16 mouse cellular contexts compared by ENCODE assay signal in the genomic region with DNA sequence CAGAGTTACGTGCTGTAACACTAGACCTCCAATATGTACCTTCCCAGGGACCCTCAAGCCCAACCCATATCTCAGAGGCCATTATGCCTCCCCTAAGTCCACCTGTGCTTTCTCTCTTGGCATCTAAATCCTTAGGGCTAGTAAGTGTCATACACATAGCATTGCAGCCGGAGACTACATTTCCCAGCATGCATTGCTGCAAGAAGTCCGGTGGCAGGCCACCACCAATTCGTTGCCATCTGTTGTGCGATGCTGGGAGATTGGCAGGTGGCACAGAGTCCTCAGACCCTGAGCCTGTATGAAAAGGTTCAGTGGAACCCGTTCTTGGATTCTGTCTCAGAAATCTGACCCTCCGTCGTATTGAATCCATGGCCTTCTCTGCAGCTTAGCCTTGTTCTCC. TPM values are rescaled to one million over a fixed set of nuclear protein-coding genes. Genes with fewer than 3 reads are reported as not detected.
DNase-seq lines count a peak whose midpoint lies in the region; ATAC-seq lines count a peak whose summit lies in the region.
"Had no signal": no experiment of that assay in that cellular context is flagged by ENCODE, and none has a peak within 500 bp of the region (broad histone marks: within the 10 kb centered on the region; RNA-seq: fewer than 3 reads in every experiment).

No protein-coding gene starts in this region.

- H3K4me3 ChIP-seq in midbrain, embryonic 14.5 days (replicated peaks; ENCODE audit: low read depth, low read length), result no peak overlapping the region
- no peak overlapping the region for H3K4me3 ChIP-seq in midbrain, embryonic 10.5 days
- H3K4me3 ChIP-seq: intestine, embryonic 15.5 days; limb, embryonic 13.5 days; megakaryocyte, embryonic 14.5 days had no signal

- no peak overlapping the region for H3K9ac ChIP-seq in midbrain, embryonic 14.5 days (replicated peaks; ENCODE audit: low read length)
- H3K9ac ChIP-seq: intestine, embryonic 15.5 days; limb, embryonic 13.5 days; lung, embryonic 14.5 days had no signal

- H3K4me1 ChIP-seq in midbrain, embryonic 14.5 days (ENCODE audit: control insufficient read depth, insufficient read depth, low read length), result no peaks in the 10 kb centered on the region
- H3K4me1 ChIP-seq in midbrain, embryonic 10.5 days, result no peaks in the 10 kb centered on the region
- H3K4me1 ChIP-seq: intestine, embryonic 15.5 days; limb, embryonic 13.5 days had no signal

- no peak overlapping the region for H3K27ac ChIP-seq in midbrain, embryonic 14.5 days (replicated peaks; ENCODE audit: low read depth, low read length)
- H3K27ac ChIP-seq in midbrain, embryonic 10.5 days (replicated peaks), result no peak overlapping the region
- H3K27ac ChIP-seq: intestine, embryonic 15.5 days; limb, embryonic 13.5 days had no signal

- H3K9me3 ChIP-seq in midbrain, embryonic 14.5 days (ENCODE audit: control insufficient read depth, low read length), result no peaks in the 10 kb centered on the region
- no peaks in the 10 kb centered on the region; the same call in 1 of the 2 replicates for H3K9me3 ChIP-seq in midbrain, embryonic 10.5 days (replicated peaks)
- H3K9me3 ChIP-seq: intestine, embryonic 15.5 days had no signal

- DNase-seq in cerebellum, adult 11 months, result peak; percentile 41
- peak; percentile 54 for DNase-seq in midbrain, embryonic 14.5 days
- DNase-seq in midbrain, embryonic 10.5 days (ENCODE audit: low spot score), result no peak
- DNase-seq in cerebellum, adult 9-10 months, result peak; percentile 63
- no peak for DNase-seq in adrenal gland, adult 8-10 months
- DNase-seq in heart, adult 8-10 months (ENCODE audit: low spot score), result no peak
- DNase-seq in MN1 (ENCODE audit: low spot score), result no peak
- DNase-seq: adrenal gland, postnatal 14 days; heart, postnatal 14 days; spleen, adult 18-20 months had no signal

- 68% methylated on average over 8 of the region's 8 CpGs for WGBS in midbrain, embryonic 14.5 days
- WGBS in midbrain, embryonic 10.5 days, result 72% methylated on average over 8 of the region's 8 CpGs

- no peak for ATAC-seq in cerebellum, adult (ENCODE audit: insufficient number of reproducible peaks, low FRiP score, low TSS enrichment)
- ATAC-seq in midbrain, embryonic 14.5 days (ENCODE audit: low FRiP score, low TSS enrichment), result no peak
- ATAC-seq: intestine, embryonic 15.5 days had no signal

- no peak overlapping the region for H3K4me2 ChIP-seq in midbrain, embryonic 14.5 days (ENCODE audit: low read length)
- H3K4me2 ChIP-seq: intestine, embryonic 15.5 days; limb, embryonic 13.5 days; lung, embryonic 14.5 days had no signal

- H3K36me3 ChIP-seq in midbrain, embryonic 14.5 days (ENCODE audit: control insufficient read depth, insufficient read depth, low read length), result peaks cover 100% of the 10 kb centered on the region
- H3K36me3 ChIP-seq in midbrain, embryonic 10.5 days, result peaks cover 100% of the 10 kb centered on the region

- no peaks in the 10 kb centered on the region for H3K27me3 ChIP-seq in midbrain, embryonic 14.5 days (ENCODE audit: control insufficient read depth, insufficient read depth, low read length)
- H3K27me3 ChIP-seq in midbrain, embryonic 10.5 days (ENCODE audit: low read depth, poor library complexity, severe bottlenecking), result no peaks in the 10 kb centered on the region
- H3K27me3 ChIP-seq: intestine, embryonic 15.5 days; limb, embryonic 13.5 days; megakaryocyte, embryonic 14.5 days had no signal

RNA-seq across cellular contexts. Expression of gene Ckm, which starts 25.1 kb away (rescaled TPM):
- polyA plus RNA-seq in midbrain, embryonic 14.5 days (2014; fragmentation: Nextera tagmentation; extraction: Ambion mirVana), result 0.35 TPM in 1 of 2 replicates, not detected in the other
- polyA plus RNA-seq in midbrain, embryonic 10.5 days (2016; fragmentation: Nextera tagmentation; extraction: Ambion mirVana), result not detected in 2 replicates
- not detected for total RNA-seq in adrenal gland, adult 8-10 months (2022)
- total RNA-seq in heart, adult 8-10 months (2022), result 1,000 to 10,000 TPM; 3,513 to 3,931 (median 3,544) TPM

RNA-seq across cellular contexts. Expression of gene Klc3, which starts 25.8 kb away (rescaled TPM):
- 0.36 and 0.59 TPM in 2 replicates for polyA plus RNA-seq in midbrain, embryonic 14.5 days (2014; fragmentation: Nextera tagmentation; extraction: Ambion mirVana)
- polyA plus RNA-seq in midbrain, embryonic 10.5 days (2016; fragmentation: Nextera tagmentation; extraction: Ambion mirVana), result 2.3 and 3.0 TPM in 2 replicates
- 10 to 100 TPM in 1 of 4 experiments, 1 to 10 TPM in 2, under 1 TPM in 1; 0.61 to 13.6 (median 5.5) TPM for total RNA-seq in adrenal gland, adult 8-10 months (2022)
- total RNA-seq in heart, adult 8-10 months (2022), result 1 to 10 TPM in 1 of 4 experiments, under 1 TPM in 2, not detected in 1; 0.60 to 1.2 (median 0.75) TPM
- total RNA-seq: granulocyte monocyte progenitor cell, adult 5-6 weeks had no signal

RNA-seq across cellular contexts. Expression of gene Mark4, which starts 28.9 kb away (rescaled TPM):
- polyA plus RNA-seq in midbrain, embryonic 14.5 days (2014; fragmentation: Nextera tagmentation; extraction: Ambion mirVana), result 18.8 and 20.3 TPM in 2 replicates
- polyA plus RNA-seq in midbrain, embryonic 10.5 days (2016; fragmentation: Nextera tagmentation; extraction: Ambion mirVana), result 8.0 and 8.4 TPM in 2 replicates
- 10 to 100 TPM; 44.4 to 53.9 (median 47.6) TPM for total RNA-seq in adrenal gland, adult 8-10 months (2022)
- total RNA-seq in heart, adult 8-10 months (2022), result 10 to 100 TPM; 22.8 to 26.4 (median 24.3) TPM

RNA-seq across cellular contexts. Expression of gene Exoc3l2, which starts 33.4 kb away (rescaled TPM):
- 0.12 and 0.29 TPM in 2 replicates for polyA plus RNA-seq in midbrain, embryonic 14.5 days (2014; fragmentation: Nextera tagmentation; extraction: Ambion mirVana)
- polyA plus RNA-seq in midbrain, embryonic 10.5 days (2016; fragmentation: Nextera tagmentation; extraction: Ambion mirVana), result 0.75 and 0.81 TPM in 2 replicates
- 10 to 100 TPM; 31.9 to 69.2 (median 51.8) TPM for total RNA-seq in adrenal gland, adult 8-10 months (2022)
- total RNA-seq in heart, adult 8-10 months (2022), result 1 to 10 TPM in 3 of 4 experiments, under 1 TPM in 1; 0.94 to 1.5 (median 1.1) TPM

RNA-seq across cellular contexts. Expression of gene Ercc2, which starts 47.9 kb away (rescaled TPM):
- 21.6 and 27.9 TPM in 2 replicates for polyA plus RNA-seq in midbrain, embryonic 14.5 days (2014; fragmentation: Nextera tagmentation; extraction: Ambion mirVana)
- polyA plus RNA-seq in midbrain, embryonic 10.5 days (2016; fragmentation: Nextera tagmentation; extraction: Ambion mirVana), result 27.7 and 31.8 TPM in 2 replicates
- 10 to 100 TPM; 31.0 to 44.8 (median 39.2) TPM for total RNA-seq in adrenal gland, adult 8-10 months (2022)
- 10 to 100 TPM; 11.2 to 14.5 (median 13.2) TPM for total RNA-seq in heart, adult 8-10 months (2022)

Comparison
In these comparisons a context has a peak if more than half of its experiments do, and no peak if none do; other contexts are left out.
1. DNase-seq: peak in cerebellum, adult 11 months (single experiment), midbrain, embryonic 14.5 days (single experiment) and cerebellum, adult 9-10 months (single experiment); none in midbrain, embryonic 10.5 days (single experiment), adrenal gland, adult 8-10 months (single experiment), heart, adult 8-10 months (single experiment) and MN1 (single experiment).
2. RNA of gene Ckm, which starts 25.1 kb away (total RNA-seq): 3,513 to 3,931 TPM in heart, adult 8-10 months; not detected in adrenal gland, adult 8-10 months; every median in the first group is over 1,000 times any median in the second.